Mouse (Mus musculus): Measurements from ENCODE around the gene Atrnl1.

The Atrnl1 gene

GRCm38 (mm10) chr19:57975201-57975600, 364.4 kb downstream of the Atrnl1 start:
- DNase-seq, result no peak

- DNase-seq, result no peak
These were observed 375.4 kb downstream of the Atrnl1 start for GRCm38 (mm10) chr19:57985918-57986900.

GRCm38 (mm10) chr19:57987696-57988393, 377.0 kb downstream of the Atrnl1 start:
- DNase-seq, result no peak

- no peak for DNase-seq
These were observed 377.8 kb downstream of the Atrnl1 start for GRCm38 (mm10) chr19:57988559-57989093.

- no peak for DNase-seq
These were observed 380.4 kb downstream of the Atrnl1 start for GRCm38 (mm10) chr19:57991099-57991760.

DNA sequence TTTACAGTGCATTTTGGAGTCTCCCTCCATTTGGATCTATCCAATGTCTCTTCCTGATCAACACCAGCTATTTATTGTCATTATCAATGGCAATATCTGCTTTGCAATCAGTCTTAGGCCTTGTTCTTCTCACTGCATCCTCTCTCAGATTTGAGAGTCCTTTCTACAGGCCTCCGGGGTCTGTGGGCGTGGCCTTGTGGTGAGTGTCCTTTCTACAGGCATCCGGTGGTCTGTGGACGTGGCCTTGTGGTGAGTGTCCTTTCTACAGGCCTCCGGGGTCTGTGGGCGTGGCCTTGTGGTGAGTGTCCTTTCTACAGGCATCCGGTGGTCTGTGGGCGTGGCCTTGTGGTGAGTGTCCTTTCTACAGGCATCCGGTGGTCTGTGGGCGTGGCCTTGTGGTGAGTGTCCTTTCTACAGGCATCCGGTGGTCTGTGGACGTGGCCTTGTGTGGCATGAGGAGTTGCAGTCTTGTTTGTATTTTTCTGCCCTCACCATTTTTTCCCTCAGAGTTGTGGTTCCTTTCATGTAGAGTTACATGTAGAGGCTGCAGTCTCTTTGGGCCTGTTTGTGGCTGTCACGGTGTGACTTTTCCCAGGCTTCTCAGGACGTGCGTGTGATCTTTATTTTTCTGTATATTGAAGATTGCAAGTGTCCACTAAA, 383.5 kb downstream of the Atrnl1 start:
- DNase-seq, result peak in 1 of 2 experiments; percentile 16

DNA sequence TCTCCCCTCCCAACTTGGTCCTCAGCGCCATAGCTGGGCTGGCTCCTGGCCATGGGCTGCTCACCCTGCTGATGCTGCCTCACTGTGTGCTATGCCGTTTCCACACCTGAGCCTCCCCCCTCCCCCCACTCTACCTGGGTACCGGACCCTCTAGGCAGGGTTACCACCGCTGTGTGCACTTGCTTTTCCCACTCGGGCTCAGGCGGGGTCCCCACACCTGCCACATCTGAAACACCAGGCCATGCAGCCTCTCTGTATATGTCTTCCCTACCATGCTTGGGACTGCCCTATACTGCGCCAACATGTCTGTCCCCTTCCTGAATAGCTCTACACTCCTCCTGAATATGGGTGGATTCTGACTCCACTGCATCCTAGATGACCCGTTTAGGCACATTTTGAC, 384.2 kb downstream of the Atrnl1 start:
- peak in 1 of 2 experiments; percentile 7 for DNase-seq

DNA sequence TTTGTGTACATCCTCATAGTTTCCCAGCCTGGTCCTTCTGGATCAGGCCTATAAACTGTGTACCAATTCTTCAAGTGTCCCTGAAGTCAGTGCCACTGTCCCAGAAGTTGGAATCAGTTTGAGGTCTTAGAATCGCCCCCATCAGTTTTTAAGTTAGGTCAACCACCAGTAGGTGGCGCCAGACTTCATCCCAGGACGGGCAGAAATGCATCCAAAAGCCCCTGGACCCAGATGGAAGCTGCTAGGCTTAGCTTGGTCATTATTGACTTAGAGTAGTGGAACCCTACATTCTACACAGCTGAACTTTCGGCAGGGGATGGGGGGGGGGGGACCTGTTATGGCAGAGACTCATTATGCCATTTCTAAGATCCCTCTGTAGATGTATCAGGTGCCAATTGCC, 387.1 kb downstream of the Atrnl1 start:
- peak; percentile 39 to 42 for DNase-seq

GRCm38 (mm10) chr19:58011636-58012035, 400.8 kb downstream of the Atrnl1 start:
- DNase-seq, result no peak

GRCm38 (mm10) chr19:58015741-58016140, 404.9 kb downstream of the Atrnl1 start:
- no peak for DNase-seq

GRCm38 (mm10) chr19:58016561-58017453, 406.0 kb downstream of the Atrnl1 start:
- no peak for DNase-seq

DNA sequence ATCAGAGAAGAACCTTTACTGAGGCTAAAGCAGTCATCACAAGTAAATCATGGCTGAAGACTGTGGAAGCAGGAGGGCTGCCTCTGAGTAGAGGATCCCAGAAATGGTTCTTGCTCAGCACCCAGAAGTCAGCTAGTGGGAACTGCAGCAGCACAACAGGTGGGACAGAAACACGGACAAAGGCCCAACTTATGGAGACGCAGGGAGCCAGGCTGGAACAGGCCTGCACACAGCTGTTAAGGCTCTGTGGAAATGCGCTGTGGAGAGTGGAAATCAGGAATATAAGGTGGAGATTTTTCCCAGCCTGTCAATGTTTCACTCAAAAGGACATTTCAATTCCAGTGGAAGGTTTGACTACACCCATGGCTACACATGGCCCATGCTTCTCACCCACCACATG, 406.6 kb downstream of the Atrnl1 start:
- DNase-seq, result no peak

DNA sequence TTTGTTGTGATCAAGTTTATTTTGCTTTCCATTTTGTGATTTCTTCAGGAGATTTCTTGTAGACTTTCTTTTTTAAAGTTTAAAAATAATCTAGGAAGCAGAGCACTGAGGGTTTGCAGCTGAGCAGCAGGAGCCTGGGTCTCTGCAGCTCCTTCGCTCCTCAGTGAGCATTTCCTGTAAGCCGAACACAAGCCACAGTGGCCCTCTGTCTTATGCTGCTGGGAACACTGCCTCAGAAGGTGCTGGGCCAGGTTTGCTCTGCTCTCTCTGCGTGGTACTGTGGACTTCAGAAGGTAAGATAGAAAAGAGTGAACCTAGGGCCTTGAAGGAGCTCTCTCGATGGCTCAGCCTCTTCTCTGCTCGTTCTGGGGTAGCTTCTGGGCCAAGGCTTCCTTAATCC, 407.9 kb downstream of the Atrnl1 start:
- no peak for DNase-seq

GRCm38 (mm10) chr19:58021514-58022284, 410.9 kb downstream of the Atrnl1 start:
- DNase-seq, result no peak

- DNase-seq, result no peak
These were observed 412.5 kb downstream of the Atrnl1 start for GRCm38 (mm10) chr19:58023216-58023825.

GRCm38 (mm10) chr19:58025053-58025452, 414.2 kb downstream of the Atrnl1 start:
- no peak for DNase-seq

- DNase-seq, result no peak
These were observed 418.8 kb downstream of the Atrnl1 start for GRCm38 (mm10) chr19:58029661-58030060.

DNA sequence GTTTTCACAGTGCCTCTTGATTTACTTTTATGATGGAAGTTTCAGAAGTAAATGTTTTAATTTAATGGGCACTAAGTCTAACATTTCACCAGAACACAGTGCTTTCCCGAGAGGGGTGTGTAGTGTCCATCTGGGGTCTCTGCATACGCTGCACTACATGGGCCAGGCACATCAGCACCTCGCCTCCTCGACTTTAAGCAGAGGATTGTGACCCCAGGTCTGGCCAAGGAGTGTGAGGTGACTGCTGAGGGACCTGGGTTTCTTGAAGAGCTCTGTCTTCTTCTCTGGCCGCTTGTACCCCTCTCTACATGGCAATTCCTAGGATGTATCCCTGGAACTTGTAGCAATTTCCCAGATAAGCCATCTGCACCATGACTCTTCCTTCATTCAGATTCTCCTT, 422.4 kb downstream of the Atrnl1 start:
- no peak for DNase-seq

DNA sequence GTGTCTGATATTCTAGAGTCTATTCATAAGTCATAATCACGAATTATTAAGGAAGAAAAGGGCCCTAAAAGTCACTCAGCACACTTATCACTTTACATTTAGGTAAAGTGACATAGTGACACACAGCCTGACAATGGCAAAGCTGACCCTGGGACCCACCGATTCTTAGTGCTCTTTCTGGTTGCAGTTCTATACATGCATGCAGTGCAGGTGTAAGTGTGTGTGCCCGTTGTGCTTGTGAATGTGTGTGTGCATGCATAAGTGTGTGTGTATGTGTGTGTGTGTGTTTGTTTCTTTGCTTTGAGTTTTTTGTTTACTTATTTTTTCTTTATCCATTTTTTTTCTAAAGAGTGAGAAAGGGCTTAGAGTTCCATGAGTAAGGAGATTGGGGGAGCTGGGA, 425.3 kb downstream of the Atrnl1 start:
- no peak for DNase-seq

DNA sequence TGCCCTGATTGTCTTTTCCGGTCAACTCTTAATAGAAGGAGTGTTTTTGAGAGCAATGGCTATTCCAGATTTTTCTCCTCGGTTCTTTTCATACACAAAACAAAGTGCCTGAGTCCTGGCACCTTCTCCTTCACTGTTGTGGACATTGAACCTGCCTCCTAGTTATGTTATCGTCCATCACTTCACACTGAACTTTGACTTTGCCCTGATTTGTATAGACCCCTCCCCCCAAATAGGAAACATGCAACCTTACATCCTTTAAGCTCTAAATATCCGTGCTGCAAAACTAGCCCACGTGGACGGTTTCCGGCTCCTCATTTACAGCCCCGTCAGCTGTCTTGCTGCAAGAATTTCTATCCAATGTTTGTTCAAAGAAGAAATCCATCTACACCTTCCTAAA, 432.3 kb downstream of the Atrnl1 start:
- no peak for DNase-seq

Data from thymus, postnatal 36 days (tissue).